Mouse (Mus musculus): Measurements from ENCODE around the gene Ralgapa2.

DNA sequence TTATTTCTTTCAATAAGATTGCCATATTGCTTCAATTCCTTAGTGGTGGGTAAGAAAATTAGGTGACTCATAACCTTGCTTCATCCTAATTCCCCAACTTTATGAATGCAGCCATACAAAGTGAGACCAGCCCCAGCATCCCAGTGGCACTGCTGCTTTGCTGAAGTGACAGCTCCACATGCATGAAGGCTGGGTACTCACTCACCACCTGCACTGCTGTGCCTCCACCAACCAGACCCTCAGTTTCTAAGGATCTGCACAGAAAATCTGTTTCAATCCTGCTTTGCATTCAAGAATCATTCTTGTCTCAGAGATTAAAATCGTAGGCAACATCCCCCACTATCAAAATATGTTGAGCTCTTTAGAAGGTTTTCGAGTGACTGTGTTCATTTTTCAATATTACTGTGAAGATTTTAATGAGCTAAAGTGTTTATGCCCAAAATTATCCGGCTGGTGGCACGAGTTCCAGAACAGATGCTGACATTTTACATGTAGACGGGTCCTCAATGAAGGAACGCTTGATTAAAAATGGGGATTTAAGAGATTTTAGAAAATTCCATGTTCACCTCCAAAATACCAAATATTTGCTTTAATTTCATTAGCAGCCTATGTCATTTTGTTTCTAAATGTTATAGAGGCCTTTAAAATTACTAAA is 113.8 kb downstream of the Ralgapa2 start:
- TF ChIP-seq POLR2A (IDR thresholded peaks at IDR 0.05; ENCODE audit: borderline replicate concordance, insufficient read depth, low read length) = no peak
- no peak for TF ChIP-seq CTCF (IDR thresholded peaks at IDR 0.05; ENCODE audit: borderline replicate concordance, insufficient read depth, low read depth, low read length)

Measured in cerebellum, adult 2 months (tissue).